Mouse (Mus musculus): ENCODE results near the gene 3110009E18Rik. TPM values are rescaled to one million over a fixed set of nuclear protein-coding genes. Genes with fewer than 3 reads are reported as not detected.

The 3110009E18Rik gene
- polyA plus RNA-seq, 1 experiment = 5.6 TPM

DNA sequence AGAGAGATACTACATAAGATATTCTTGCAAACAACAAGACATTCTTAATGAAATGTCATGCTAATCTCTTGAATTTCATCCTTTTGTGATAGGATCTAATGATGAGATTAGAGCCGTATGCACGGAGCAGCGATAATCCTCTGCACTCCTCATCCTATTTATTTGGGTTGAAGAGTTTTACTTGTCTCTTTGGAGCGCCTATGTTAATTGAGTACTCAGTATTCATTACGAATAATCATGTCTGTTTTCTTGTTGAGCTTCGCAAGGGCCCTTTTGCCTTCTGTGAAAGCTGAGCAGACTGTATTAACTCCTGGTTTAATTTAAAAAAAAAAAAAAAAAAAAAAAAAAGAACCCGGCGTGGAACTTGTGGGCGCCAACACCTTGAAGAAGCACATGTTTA lies 65.7 kb downstream of the 3110009E18Rik start:
- no peak overlapping the region for H3K4me3 ChIP-seq (ENCODE audit: control insufficient read depth, low read depth, low read length)
- no peaks in the 10 kb centered on the region for H3K36me3 ChIP-seq (ENCODE audit: control insufficient read depth, insufficient read depth, low read length)
- no peaks in the 10 kb centered on the region for H3K4me1 ChIP-seq (ENCODE audit: control insufficient read depth, insufficient read depth, low read length)
- TF ChIP-seq POLR2A (IDR thresholded peaks at IDR 0.05; ENCODE audit: control insufficient read depth, low read depth, low read length) = no peak
- no peak for TF ChIP-seq CTCF (IDR thresholded peaks at IDR 0.05; ENCODE audit: control insufficient read depth, insufficient read depth, insufficient replicate concordance, low read depth, low read length)
- no peak overlapping the region for H3K27ac ChIP-seq (ENCODE audit: control insufficient read depth, insufficient read depth, low read depth, low read length)
- no peaks in the 10 kb centered on the region for H3K27me3 ChIP-seq (ENCODE audit: control insufficient read depth, insufficient read depth, low read length)

DNA sequence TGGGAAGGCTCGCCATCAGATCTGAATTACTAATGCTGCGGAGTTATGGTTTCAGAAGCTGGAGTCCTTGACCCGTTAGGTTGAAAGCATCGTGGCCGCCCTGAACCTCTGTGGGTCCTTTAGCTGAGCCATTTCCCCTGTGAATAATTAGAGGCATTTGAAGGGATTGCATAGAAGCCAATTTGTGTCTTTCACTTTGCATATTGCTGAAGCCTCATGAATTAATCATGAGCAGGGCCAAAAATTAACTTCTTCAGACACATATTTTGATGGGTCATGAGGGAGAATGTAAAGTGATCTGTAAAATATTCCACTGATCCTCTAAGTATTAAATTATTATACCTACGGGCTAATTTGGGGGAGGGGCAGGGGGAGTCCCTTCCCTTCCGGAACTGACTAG lies 66.1 kb downstream of the 3110009E18Rik start:
- TF ChIP-seq CTCF (IDR thresholded peaks at IDR 0.05; ENCODE audit: control insufficient read depth, insufficient read depth, insufficient replicate concordance, low read depth, low read length) = no peak
- no peak for TF ChIP-seq POLR2A (IDR thresholded peaks at IDR 0.05; ENCODE audit: control insufficient read depth, low read depth, low read length)

GRCm38 (mm10) chr1:120189206-120189605 lies 68.2 kb downstream of the 3110009E18Rik start:
- Histone ChIP-seq H3K4me3 (ENCODE audit: control insufficient read depth, low read depth, low read length) (no peak overlapping the region), H3K4me1 (ENCODE audit: control insufficient read depth, insufficient read depth, low read length) (no peaks in the 10 kb centered on the region), H3K27me3 (ENCODE audit: control insufficient read depth, insufficient read depth, low read length) (no peaks in the 10 kb centered on the region), H3K36me3 (ENCODE audit: control insufficient read depth, insufficient read depth, low read length) (no peaks in the 10 kb centered on the region), H3K27ac (ENCODE audit: control insufficient read depth, insufficient read depth, low read depth, low read length) (no peak overlapping the region)
- TF ChIP-seq POLR2A (IDR thresholded peaks at IDR 0.05; ENCODE audit: control insufficient read depth, low read depth, low read length) (no peak), CTCF (IDR thresholded peaks at IDR 0.05; ENCODE audit: control insufficient read depth, insufficient read depth, insufficient replicate concordance, low read depth, low read length) (no peak)

More for the DNA sequence above, 66.1 kb downstream of the 3110009E18Rik start:
- Histone ChIP-seq H3K4me3 (ENCODE audit: control insufficient read depth, low read depth, low read length) (no peak overlapping the region), H3K27ac (ENCODE audit: control insufficient read depth, insufficient read depth, low read depth, low read length) (no peak overlapping the region), H3K36me3 (ENCODE audit: control insufficient read depth, insufficient read depth, low read length) (no peaks in the 10 kb centered on the region), H3K27me3 (ENCODE audit: control insufficient read depth, insufficient read depth, low read length) (no peaks in the 10 kb centered on the region), H3K4me1 (ENCODE audit: control insufficient read depth, insufficient read depth, low read length) (no peaks in the 10 kb centered on the region)

- Histone ChIP-seq H3K36me3 (ENCODE audit: control insufficient read depth, insufficient read depth, low read length) (no peaks in the 10 kb centered on the region), H3K4me1 (ENCODE audit: control insufficient read depth, insufficient read depth, low read length) (no peaks in the 10 kb centered on the region), H3K27ac (ENCODE audit: control insufficient read depth, insufficient read depth, low read depth, low read length) (no peak overlapping the region), H3K4me3 (ENCODE audit: control insufficient read depth, low read depth, low read length) (no peak overlapping the region), H3K27me3 (ENCODE audit: control insufficient read depth, insufficient read depth, low read length) (no peaks in the 10 kb centered on the region)
- no peak for TF ChIP-seq POLR2A (IDR thresholded peaks at IDR 0.05; ENCODE audit: control insufficient read depth, low read depth, low read length)
- no peak for TF ChIP-seq CTCF (IDR thresholded peaks at IDR 0.05; ENCODE audit: control insufficient read depth, insufficient read depth, insufficient replicate concordance, low read depth, low read length)
These were observed 69.3 kb downstream of the 3110009E18Rik start for GRCm38 (mm10) chr1:120190300-120190699.

DNA sequence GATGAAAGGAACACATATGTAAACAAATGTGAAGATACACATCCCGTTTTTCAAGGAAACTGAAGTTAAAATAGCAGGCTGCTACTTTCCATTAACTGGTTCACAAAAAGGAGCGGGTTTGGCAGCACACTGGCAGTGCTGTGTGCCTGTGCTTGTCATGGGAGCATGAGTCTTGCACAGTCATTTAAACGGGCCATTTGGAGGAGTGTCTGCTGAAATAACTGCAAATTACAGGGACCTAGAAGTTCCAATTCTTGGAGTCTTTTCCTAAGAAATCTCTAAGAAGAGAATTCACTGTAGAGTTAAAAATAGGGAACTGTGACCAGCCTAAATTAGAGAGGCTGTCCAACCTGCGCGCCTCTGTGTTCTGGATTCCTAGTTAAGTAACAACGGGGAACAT lies 70.0 kb downstream of the 3110009E18Rik start:
- Histone ChIP-seq H3K4me1 (ENCODE audit: control insufficient read depth, insufficient read depth, low read length) (no peaks in the 10 kb centered on the region), H3K27me3 (ENCODE audit: control insufficient read depth, insufficient read depth, low read length) (no peaks in the 10 kb centered on the region), H3K4me3 (ENCODE audit: control insufficient read depth, low read depth, low read length) (peak overlapping the region; percentile 39; the same call in 1 of the 2 replicates), H3K27ac (ENCODE audit: control insufficient read depth, insufficient read depth, low read depth, low read length) (no peak overlapping the region), H3K36me3 (ENCODE audit: control insufficient read depth, insufficient read depth, low read length) (no peaks in the 10 kb centered on the region)
- TF ChIP-seq POLR2A (IDR thresholded peaks at IDR 0.05; ENCODE audit: control insufficient read depth, low read depth, low read length) (no peak), CTCF (IDR thresholded peaks at IDR 0.05; ENCODE audit: control insufficient read depth, insufficient read depth, insufficient replicate concordance, low read depth, low read length) (no peak)

DNA sequence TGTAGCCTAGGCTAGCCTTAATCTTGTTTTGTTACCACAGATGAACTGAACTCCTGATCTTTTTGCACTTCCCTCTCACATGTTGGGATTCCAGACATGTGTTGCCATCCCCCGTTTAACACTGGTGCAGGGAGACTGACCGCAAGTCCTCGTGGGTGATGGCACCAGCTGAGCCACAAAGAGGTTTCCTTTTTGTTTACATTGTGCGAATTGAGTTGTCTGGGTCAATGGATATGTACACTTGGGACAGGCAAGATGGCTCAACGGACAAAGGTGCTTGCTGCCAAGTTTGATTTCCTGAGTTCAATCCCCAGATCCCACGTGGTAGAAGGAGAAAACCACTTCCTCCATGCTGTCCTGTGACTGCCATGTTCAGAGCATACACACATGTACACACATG lies 71.3 kb downstream of the 3110009E18Rik start:
- TF ChIP-seq CTCF (IDR thresholded peaks at IDR 0.05; ENCODE audit: control insufficient read depth, insufficient read depth, insufficient replicate concordance, low read depth, low read length) (no peak), POLR2A (IDR thresholded peaks at IDR 0.05; ENCODE audit: control insufficient read depth, low read depth, low read length) (no peak)
- Histone ChIP-seq H3K27me3 (ENCODE audit: control insufficient read depth, insufficient read depth, low read length) (no peaks in the 10 kb centered on the region), H3K36me3 (ENCODE audit: control insufficient read depth, insufficient read depth, low read length) (no peaks in the 10 kb centered on the region), H3K27ac (ENCODE audit: control insufficient read depth, insufficient read depth, low read depth, low read length) (no peak overlapping the region), H3K4me3 (ENCODE audit: control insufficient read depth, low read depth, low read length) (no peak overlapping the region), H3K4me1 (ENCODE audit: control insufficient read depth, insufficient read depth, low read length) (no peaks in the 10 kb centered on the region)

GRCm38 (mm10) chr1:120193586-120193985 lies 72.6 kb downstream of the 3110009E18Rik start:
- TF ChIP-seq CTCF (IDR thresholded peaks at IDR 0.05; ENCODE audit: control insufficient read depth, insufficient read depth, insufficient replicate concordance, low read depth, low read length) (no peak), POLR2A (IDR thresholded peaks at IDR 0.05; ENCODE audit: control insufficient read depth, low read depth, low read length) (no peak)
- H3K4me1 ChIP-seq (ENCODE audit: control insufficient read depth, insufficient read depth, low read length) = no peaks in the 10 kb centered on the region
- H3K4me3 ChIP-seq (ENCODE audit: control insufficient read depth, low read depth, low read length) = no peak overlapping the region
- H3K27ac ChIP-seq (ENCODE audit: control insufficient read depth, insufficient read depth, low read depth, low read length) = no peak overlapping the region
- no peaks in the 10 kb centered on the region for H3K27me3 ChIP-seq (ENCODE audit: control insufficient read depth, insufficient read depth, low read length)
- no peaks in the 10 kb centered on the region for H3K36me3 ChIP-seq (ENCODE audit: control insufficient read depth, insufficient read depth, low read length)

GRCm38 (mm10) chr1:120195947-120196346 lies 75.0 kb downstream of the 3110009E18Rik start:
- H3K4me3 ChIP-seq (ENCODE audit: control insufficient read depth, low read depth, low read length) = no peak overlapping the region
- H3K36me3 ChIP-seq (ENCODE audit: control insufficient read depth, insufficient read depth, low read length) = no peaks in the 10 kb centered on the region
- TF ChIP-seq POLR2A (IDR thresholded peaks at IDR 0.05; ENCODE audit: control insufficient read depth, low read depth, low read length) = no peak
- TF ChIP-seq CTCF (IDR thresholded peaks at IDR 0.05; ENCODE audit: control insufficient read depth, insufficient read depth, insufficient replicate concordance, low read depth, low read length) = no peak
- H3K27me3 ChIP-seq (ENCODE audit: control insufficient read depth, insufficient read depth, low read length) = no peaks in the 10 kb centered on the region
- no peaks in the 10 kb centered on the region for H3K4me1 ChIP-seq (ENCODE audit: control insufficient read depth, insufficient read depth, low read length)
- H3K27ac ChIP-seq (ENCODE audit: control insufficient read depth, insufficient read depth, low read depth, low read length) = no peak overlapping the region

Measured in testis, adult 2 months (tissue).